Mouse (Mus musculus): ENCODE measurements around the gene C1ra.
"Not testable (repeated sequence)": the region's sequence is repeated elsewhere in the genome, so short reads cannot be mapped to it uniquely, and the experiment has no call there.

The C1ra gene

DNA sequence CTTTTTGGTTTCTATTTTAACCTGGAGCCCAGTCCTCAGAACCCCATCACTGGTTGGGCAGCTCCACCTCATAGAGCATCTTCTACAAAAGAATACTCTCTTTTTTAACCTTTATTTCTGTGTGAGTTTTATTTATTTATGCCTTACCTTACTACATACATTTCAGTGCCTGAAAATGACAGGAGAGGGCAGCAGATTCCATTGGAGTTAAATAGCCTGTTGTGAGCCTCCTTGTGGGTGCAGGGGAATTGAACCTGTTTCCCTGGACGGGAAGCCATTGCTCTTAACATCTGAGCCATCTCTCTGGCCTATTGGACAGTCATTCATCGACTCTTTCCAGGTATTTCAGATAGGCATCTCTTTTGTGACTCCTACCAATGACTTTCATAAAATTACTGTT is 33.2 kb downstream of the C1ra start:
- DNase-seq (ENCODE audit: low read depth), result no peak

DNA sequence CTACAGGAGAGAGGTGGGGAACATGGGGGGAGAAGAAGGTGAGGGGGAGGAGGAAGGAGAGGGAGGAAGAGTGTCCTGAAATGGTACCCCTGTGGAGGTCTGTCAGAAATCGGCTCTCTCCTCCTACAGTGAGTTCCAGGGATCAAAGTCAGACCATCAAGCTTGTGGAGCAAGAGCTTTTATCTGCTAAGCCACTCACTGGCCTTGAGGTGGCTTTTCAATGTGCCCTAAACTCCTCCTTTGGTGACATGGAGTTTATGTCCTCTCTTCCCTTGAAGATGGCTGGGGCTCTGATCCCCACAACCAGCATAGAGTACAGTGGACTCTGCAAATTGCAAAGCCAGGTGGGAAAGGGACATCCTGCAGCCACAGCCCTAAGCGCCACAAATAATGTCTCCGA is 35.8 kb downstream of the C1ra start:
- DNase-seq (ENCODE audit: low read depth), result not testable (repeated sequence)

DNA sequence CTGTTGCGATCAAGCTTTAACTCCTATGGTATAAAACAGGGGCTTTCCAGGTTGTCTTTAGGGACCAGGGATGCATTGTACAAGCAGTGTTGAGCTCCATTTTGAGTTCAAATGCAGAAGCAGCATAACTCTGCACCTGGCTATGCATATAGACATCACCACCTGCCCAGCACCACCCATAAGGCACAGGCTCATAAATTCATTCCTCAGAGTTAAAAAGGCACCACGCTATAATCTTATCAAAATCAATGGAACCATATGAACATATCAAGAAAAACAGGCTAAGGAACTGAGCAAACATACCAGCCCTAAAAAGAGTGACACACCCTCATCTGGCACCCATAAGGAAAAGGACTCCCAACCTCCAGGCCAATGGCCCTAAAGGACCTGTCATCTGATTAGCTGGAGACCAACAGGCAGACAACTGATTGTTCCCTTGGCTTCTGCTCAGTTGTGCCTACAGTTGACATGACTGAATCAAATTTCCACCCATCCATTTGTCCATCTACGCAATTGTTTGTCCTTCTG is 36.9 kb downstream of the C1ra start:
- DNase-seq (ENCODE audit: low read depth), result no peak

DNA sequence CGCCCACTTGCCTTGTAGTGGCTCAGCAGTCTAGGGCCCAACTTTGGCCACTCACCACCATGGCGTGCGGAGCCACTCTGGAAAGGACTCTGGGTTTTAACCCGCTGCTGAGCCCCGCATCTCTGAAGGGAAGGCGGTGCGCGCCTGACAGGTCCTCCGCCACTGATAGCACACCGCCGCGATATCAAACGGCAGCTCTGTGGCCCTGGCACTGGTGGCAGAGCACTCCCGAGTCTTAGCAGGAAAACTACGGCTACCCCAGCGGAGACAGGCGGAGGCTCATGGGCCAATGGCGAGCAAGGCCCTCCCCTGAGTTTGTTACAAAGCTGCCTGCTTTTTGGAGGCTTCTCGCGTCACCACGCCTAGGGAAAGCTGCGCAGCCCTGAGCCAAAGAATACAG is 40.6 kb downstream of the C1ra start:
- DNase-seq (ENCODE audit: low read depth), result no peak

DNA sequence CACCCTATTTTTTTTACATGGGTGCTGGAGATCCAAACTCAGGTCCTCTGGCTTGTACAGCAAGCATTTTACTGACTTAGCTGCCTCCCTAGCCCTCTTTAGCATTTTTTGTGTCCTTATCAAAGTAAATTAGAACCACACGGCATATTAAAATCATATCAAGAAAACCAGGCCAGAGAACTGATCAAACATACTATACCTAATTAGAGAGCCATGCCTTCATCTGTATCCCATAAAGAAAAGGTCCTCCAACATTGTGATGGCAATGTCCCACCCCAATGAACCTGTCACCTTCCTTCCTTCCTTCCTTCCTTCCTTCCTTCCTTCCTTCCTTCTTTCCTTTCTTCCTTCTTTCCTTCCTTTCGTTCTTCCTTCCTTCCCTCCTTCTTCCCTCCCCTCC is 43.8 kb downstream of the C1ra start:
- DNase-seq (ENCODE audit: low read depth), result not testable (repeated sequence)

DNA sequence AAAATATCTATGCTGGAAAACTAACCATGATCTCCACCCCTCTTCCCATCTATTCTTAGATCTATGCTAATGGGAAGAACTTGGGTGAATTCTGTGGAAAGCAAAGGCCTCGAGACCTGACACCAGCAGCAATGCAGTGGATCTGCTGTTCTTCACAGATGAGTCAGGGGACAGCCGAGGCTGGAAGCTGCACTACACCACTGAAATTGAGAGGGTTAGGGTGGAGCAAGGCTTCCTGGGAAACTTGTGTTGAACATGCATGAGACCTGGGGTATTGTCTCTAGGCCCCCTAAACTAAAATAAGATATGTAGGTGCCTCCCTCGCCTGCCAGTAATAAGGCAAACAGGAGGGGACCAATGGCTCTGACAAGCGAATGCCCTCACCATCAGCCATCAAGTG is 49.0 kb downstream of the C1ra start:
- not testable (repeated sequence) for DNase-seq (ENCODE audit: low read depth)

DNA sequence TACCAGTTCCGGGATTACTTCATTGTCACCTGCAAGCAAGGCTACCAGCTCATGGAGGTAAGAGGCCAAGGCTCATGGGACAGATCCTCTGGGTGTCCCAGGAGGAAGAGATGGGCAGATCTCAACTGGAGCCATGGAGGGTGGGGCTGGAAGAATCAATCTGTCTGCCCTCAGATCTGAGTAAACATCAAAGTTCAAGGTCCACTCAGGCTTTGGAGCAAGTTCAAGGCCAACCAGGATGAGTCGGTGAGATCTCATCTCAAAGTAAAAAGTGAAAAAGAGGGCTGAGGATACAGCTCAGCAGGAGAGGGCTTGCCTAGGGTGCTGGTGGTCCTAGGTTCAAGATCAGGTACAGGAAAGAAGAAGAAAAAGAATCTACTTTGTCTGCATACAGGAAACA is 49.4 kb downstream of the C1ra start:
- DNase-seq (ENCODE audit: low read depth), result not testable (repeated sequence)

DNA sequence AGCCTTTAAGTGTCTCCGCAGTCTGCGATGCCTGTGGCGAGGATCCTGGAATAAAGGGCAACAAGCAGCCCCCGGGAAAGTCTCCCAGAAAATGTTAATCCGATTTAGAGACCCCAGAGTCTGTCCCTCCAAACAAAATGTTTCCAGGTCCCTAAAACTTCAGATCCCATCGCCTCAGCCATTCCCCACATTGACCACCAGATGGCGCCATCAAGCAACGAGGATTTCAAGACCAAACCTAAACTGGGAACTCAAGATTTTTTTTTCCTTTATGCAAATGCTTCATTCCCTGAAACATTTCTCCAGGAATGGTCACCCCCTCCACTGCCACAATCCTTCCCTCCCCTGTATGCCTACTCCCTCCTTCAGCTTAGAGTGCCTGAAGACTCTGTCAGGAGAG is 57.8 kb downstream of the C1ra start, which contains the start of gene C1rb:
Gene C1rb, plus strand, starts transcription at position 269 of the 400 bp plus-strand sequence.
- peak; percentile 18 for DNase-seq (ENCODE audit: low read depth)

Measured in fibroblast of lung, adult 2 months (primary cell).